Mouse (Mus musculus) gonadal fat pad, adult 2 months (tissue): Measurements from ENCODE around the gene Tprkb. TPM values are rescaled to one million over a fixed set of nuclear protein-coding genes. Genes with fewer than 3 reads are reported as not detected.
"Not testable (repeated sequence)": the region's sequence is repeated elsewhere in the genome, so short reads cannot be mapped to it uniquely, and the experiment has no call there.

Experiments used
- DNase-seq: peaks from one replicate; pipeline ENCODE4 v3.0.0-alpha.2; 2012; ENCODE audit warnings: low read depth
- polyA plus RNA-seq: library from polyadenylated mRNA; depleted of rRNA; stranded (reverse); fragments of >200 nt; gene quantifications from 2 replicates; pipeline ENCODE4 v1.2.3, GENCODE M21; 2012; rRNA removed

Gene Tprkb
- polyA plus RNA-seq, 1 experiment, result 16.1 TPM

DNA sequence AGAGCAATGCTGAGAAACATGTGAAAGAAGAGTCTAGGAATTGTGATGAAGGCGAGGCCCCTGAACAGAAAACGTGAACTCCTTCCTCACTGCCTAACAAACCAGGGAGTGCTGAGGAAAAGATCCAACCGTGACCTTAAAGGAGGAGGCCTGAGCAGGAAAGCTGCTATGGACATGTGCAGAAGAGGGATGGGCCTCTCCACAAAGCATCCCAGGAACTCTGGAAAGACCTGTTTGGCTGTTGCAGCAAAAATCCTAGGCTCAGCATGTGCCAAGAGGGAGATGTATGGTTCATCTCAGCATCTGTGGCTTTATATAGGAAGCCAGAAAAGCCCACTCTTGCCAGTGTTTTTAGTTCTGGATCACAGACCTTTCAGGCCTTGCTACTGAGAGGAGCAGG, 61.0 kb downstream of the Tprkb start:
- DNase-seq, result no peak

DNA sequence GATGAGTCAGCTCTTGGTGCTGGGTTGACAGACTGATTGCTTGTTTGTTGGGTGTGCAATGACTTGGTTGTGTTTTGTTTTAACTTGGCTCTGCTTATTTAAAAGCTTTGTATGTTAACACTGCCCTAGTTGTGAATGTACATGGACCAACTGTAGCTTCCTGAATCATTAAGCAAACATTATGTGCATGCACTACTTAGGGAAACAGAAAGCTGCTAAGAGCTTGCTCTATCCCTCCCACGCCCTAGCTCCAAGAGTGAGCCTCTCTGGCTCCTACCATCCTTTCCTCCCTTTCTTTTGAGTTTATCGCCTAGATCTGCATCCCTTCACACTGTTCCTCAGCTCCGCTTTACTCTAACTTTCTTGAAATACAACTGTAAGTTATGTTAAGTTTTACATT, 61.7 kb downstream of the Tprkb start:
- no peak for DNase-seq

DNA sequence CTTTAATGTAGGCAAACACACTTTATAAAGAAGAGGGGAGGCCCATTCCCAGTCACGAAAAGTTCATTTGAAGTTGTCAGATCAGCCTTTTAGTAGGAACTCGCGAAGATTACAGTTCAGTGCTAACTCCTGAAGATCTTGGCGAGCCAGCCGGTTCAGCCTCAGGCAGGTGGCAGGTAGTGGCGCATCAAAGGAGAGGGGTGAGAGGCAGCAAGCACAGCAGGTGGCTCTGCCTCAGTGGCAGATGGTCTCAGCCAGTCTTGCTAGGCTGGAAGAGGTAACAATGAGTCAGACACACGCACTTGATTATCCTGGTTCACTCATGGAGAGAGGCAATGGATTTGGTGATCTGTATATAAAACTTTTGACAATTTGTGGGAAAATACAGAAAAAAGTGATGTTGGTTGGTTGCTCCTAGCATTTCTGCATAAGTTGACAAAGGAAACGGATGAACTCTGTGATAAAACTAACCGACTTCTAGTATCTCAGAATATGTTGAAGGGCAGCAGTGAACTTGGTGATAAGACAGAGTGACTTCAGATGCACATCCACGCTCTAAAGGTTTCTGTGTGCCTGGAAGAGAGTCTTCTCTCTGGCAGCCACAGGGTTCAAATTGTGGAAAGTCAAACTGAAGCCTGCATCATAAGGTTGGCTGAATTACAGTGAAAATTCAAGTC, 63.4 kb downstream of the Tprkb start:
- DNase-seq, result no peak

DNA sequence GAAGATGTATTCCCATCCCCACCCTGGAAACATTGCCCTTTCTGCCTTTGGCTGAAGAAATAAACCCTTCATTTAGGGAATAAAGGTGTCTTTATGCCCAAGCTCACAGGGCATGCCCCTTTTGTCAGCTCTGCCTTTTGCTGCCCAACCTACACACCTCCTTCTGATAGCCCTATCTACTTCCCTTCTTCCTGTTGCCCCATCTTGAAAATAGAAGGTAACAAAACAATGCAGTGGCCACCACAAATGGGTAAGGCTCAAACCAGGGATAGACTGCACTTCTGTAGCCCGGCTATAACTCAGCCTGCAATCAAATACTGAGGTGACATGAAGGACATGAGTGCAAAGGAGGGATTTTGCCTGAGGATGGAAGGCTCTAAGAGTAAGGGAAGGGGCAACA, 64.1 kb downstream of the Tprkb start:
- no peak for DNase-seq

DNA sequence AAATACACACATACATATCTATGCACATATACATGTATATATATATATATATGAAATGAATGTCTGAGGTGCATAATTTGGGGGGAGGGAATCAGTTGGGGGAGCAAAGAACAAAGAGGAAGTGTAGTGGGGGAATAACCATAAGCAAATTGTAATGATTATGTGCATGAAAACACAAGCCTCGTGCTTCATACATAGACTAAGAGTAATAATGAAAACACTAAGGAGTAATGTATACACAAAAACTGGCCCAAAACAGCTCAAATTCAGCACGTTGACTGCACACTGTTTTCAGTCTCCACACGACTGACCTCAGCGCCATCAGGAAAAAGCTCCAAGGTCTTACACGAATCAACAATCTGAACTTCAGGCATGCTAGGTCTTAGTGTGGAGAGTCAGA, 64.6 kb downstream of the Tprkb start:
- DNase-seq, result no peak

DNA sequence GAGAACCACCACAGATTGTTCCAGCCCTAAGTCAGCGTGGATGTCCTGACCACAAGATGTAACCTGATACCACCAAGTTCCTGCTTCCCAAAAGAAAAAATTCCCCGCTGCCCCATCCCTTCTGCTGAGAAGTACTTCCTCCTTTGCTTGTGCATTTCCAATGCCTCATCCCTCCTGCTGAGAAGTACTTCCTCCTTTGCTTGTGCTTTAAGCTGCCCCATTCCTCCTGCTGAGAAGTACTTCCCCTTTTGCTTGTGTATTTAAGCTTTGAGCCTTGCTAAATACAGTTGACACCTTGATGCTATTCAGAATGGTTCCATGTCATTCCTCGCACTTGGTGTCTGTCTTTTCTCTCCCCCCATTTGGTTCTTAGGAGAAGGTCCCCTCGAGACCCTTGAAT, 67.1 kb downstream of the Tprkb start:
- DNase-seq, result not testable (repeated sequence)

Other genes starting within 250 kb of the Tprkb start
- 0.15 and 0.19 TPM in 2 replicates for gene Nat8f7, start 198.7 kb upstream of the Tprkb start, polyA plus RNA-seq
- gene Nat8f3, start 146.1 kb upstream of the Tprkb start, polyA plus RNA-seq, result 0.31 and 0.43 TPM in 2 replicates
- not detected in 2 replicates for gene Nat8f6, start 90.9 kb upstream of the Tprkb start, polyA plus RNA-seq
- gene Nat8f5, start 90.9 kb upstream of the Tprkb start, polyA plus RNA-seq, result not detected in 2 replicates
- 0.38 and 0.61 TPM in 2 replicates for gene Nat8, start 79.8 kb upstream of the Tprkb start, polyA plus RNA-seq
- gene Nat8f2, start 42.7 kb upstream of the Tprkb start, polyA plus RNA-seq, result 0.03 and 0.27 TPM in 2 replicates
- gene Nat8f4, start 7.0 kb upstream of the Tprkb start, polyA plus RNA-seq, result 2.9 and 3.1 TPM in 2 replicates
- 17.8 and 29.3 TPM in 2 replicates for gene Nat8f1, start 3.8 kb downstream of the Tprkb start, polyA plus RNA-seq
- 31.5 and 39.0 TPM in 2 replicates for gene Dusp11, start 49.8 kb downstream of the Tprkb start, polyA plus RNA-seq
- not detected in 2 replicates for gene Figla, start 104.3 kb downstream of the Tprkb start, polyA plus RNA-seq
- 0.14 and 0.23 TPM in 2 replicates for gene Add2, start 116.8 kb downstream of the Tprkb start, polyA plus RNA-seq